Mouse (Mus musculus) CD4-positive, CD25-positive, alpha-beta regulatory T cell, adult 2 months (primary cell): ENCODE results near the gene Zbed6.
A peak's percentile ranks its signal among the peaks of the same experiment; 100 is the strongest.
"Not testable (repeated sequence)": the region's sequence is repeated elsewhere in the genome, so short reads cannot be mapped to it uniquely, and the experiment has no call there.

Experiments used
- DNase-seq: peaks from one replicate; pipeline ENCODE4 v3.0.0-alpha.2; 2012; ENCODE audit warnings: low read depth, low spot score

Zbed6 gene

GRCm38 (mm10) chr1:133660466-133661202 is at the start of gene Zbed6:
TSS of gene Zbed6 (minus strand) at chr1:133660885.
- peak; percentile 26 for DNase-seq

DNA sequence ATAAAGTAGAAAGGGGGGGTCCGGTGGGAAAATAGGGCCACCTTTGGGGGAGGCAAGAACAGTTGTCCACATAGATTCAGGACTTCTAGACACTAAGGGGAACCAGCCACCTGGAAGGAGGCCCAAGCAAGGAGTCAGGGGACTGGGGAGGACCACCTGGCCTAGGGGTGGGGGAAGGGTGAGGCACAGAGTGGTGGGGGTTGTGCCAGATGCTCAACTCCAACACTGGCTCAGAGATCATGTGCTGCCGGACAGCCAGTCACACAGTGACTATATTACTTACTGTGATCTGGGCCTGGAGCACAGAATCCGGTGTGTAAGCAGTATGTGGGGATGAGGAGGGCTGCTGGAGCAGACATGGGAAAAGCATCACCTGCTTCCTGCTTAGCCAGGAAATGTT is 48.6 kb upstream of the Zbed6 start:
- DNase-seq = no peak

DNA sequence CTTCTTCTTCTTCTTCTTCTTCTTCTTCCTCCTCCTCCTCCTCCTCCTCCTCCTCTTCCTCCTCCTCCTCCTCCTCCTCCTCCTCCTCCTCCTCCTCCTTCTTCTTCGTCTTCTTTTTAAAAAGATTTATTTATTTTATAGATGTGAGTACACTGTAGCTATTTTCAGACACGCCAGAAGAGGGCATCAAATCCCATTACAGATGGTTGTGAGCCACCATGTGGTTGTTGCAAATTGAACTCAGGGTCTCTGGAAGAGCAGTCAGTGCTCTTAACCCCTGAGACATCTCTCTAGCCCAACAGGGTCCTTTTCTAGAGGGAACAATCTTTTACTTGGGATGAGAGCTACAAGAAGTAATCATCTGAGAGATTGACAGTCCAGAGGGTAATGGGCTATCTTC is 41.1 kb upstream of the Zbed6 start:
- peak; percentile 46 for DNase-seq

DNA sequence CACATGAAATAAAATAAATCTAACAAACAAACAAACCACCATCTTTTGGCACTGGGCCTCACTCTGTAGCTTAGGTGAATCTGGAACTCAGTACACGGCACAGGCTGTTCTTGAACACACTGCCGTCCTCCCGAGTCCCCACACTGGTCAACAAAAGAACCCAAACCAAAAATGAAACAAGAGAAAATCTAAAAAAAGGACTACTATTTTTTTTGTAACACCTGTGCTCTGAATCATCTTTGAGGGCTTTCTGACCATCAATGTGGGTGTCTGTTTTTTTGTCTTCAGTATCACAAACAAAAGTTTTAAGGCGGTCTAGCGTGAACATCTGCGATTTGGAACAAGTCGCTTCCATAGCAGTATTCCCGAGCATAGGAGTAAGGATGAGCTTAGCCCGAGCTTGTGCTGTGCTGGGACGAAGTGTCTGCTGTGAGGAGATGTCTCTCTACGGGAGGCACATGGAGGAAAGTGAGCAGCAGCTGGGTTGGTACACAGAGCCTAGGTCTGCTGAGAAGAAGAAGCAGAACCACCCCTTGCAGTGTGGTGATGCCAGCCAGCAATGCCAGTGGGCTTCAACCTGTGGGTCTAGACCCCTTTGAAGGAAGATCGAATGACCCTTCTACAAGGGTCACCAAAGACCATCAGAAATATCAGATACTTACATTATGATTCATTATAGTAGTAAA is 37.4 kb upstream of the Zbed6 start:
- DNase-seq = no peak

DNA sequence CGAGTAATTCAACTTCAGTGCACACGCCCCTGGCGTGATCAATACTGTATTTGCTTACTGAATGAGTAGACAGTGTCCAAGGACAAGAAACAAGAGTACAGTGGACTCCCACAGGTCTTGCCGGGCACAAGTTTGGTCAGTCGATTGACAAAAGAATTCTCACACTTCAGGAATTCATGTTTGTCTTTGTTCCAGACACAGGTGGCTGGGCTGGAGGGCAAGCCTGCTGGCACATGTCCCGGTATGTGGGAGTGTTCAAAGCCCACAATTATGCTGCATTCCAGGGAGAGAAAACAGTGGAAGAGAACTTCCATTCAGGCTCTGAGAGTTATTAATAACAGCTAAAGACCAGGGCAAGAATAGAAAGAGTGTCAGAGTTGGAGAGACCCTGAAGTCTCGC is 35.2 kb upstream of the Zbed6 start:
- DNase-seq = no peak

- peak; percentile 47 for DNase-seq
Measured at GRCm38 (mm10) chr1:133694876-133695275, 34.2 kb upstream of the Zbed6 start.

GRCm38 (mm10) chr1:133694301-133694700 is 33.6 kb upstream of the Zbed6 start:
- peak; percentile 26 for DNase-seq

DNA sequence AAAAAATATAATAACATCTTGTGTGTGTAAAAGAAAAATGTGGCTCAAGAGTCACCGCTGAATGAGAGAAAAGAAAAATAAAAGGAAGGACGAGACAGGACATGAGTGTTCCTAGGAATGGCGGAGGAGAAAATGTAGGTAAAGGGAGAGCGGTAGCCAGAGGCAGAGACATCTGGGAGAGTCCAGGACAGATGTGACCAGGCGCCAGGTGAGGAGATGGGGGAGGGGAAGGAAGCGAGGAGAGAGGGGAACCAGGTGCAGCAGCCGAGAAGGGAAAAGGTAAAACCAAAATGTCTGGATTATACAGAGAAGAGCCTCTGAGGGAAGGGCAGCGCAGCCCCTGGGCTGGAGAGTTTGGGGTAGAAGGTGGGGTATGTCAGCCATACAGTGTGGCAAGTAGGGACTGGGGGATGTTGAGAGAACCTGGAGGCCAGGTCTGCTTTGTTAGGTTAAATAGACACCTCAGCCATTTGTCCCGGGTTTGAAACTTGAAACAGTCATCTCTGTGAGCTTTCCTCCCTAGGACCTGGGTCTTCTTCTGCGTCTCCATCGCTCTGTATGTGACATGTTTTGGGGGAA is 32.9 kb upstream of the Zbed6 start:
- no peak for DNase-seq

DNA sequence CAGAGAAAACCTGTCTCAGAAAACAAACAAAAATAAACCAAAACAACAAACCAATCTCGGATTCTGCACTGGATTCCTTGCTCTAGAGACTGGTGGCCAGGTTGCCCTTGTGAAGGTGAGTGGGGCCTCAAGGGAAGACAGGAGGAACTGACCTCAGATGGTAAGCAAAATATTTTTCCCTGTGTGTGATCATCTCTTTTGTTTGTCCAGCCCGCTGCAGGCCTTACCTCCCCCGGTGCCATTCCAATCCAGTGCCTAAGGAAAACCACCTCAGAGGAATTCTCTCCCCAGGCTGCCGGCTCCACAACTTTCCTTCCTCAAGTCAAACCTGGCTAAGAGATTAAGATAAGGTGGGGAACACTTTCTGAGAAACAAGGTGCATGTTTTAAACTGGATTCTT is 31.5 kb upstream of the Zbed6 start:
- DNase-seq = no peak

DNA sequence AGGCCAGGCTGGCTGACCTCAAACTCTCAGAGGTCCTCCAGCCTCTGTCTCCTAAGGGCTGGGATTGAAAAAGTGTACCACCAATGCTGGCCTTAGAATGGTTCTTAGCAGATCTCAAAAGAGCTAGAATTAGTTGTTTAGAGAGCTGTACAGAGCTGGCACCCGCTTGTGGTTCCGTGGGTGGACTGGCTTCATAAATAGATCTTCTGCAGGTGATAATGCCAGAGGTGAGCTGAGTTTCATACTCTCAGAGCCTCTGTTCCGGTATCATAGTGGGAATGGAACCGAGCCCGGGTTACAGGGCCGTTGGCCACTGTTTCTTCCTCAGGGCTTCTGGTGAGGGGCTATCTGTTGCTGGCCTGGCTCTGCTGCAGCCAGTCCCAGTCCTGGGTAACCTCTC is 30.4 kb upstream of the Zbed6 start:
- peak; percentile 46 for DNase-seq

DNA sequence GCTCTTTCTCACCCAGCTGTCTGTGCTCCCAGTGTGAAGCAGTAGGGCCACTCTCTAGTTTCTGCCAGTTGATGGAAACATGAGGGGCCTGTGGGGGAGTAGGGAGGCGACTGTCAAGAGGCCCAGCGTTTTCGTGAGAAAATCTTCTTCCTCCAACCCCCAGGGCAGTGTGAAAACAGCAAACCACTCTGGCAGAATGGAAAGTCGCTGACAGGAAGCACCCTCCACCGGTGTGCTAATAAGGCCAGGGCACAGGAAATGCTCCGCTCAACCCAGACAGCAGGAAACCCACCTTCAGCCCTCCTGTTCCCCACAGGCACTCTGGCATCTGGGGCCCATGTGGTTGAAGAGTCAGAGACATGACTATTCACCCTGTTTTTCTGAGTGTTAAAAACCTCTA is 29.2 kb upstream of the Zbed6 start, which contains the start of gene Lax1:
Gene Lax1, minus strand, starts transcription at position 212 of the 400 bp plus-strand sequence.
- peak; percentile 85 for DNase-seq

DNA sequence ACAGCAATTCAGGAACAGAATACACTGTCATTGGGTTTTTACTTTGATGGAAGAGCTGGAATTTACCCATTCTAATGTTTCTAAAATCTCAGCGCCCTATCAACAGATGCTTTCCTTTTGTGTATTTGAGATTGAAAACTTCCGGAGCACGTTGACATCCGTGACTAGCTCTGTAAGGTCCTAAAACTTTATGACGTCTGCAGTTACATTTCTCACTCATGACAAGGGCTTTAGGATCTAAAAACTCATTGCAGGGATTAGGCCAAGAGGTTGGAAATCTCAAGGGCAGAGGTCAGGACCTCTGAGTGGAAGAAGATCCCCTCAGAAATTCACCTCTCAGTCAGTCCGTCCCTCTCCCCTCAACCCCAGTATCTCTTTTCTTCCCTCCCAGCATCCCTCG is 27.6 kb upstream of the Zbed6 start:
- DNase-seq = peak; percentile 41

DNA sequence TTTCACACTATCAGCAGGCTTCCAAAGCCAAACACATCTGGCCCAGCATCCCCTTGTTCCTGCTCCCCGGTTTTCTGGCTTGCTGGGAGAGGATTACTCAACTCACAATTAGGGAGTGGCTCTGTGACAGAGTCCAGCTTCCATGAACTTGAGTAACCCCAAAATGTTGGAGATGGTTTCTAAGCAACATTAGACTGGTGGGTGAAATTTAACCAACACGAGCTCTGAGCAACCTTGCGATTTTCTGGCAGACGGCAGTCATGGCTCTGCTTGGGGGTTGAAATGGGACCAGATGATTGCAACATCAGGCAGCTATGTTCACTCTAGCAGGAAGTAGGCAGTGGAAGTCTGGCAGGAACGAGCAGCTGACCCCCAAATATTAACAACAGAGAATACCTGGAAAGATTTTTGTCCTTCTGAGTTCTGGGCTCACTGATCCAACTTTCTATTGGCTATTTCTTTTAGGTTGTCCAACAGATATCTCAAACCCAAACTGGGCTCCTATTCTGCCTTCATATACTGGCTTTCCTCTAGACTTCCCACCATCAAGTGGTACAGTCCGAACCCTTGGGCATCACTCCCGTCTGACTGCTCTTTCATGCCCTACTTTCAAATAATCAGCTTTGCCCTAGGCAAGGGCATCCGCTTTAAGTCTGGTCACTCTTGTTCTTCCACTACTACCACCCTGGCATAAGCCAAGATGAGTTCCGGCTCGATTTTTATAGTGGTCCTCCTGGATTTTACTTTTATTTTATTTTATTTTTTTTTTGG is 25.2 kb upstream of the Zbed6 start:
- no peak for DNase-seq

DNA sequence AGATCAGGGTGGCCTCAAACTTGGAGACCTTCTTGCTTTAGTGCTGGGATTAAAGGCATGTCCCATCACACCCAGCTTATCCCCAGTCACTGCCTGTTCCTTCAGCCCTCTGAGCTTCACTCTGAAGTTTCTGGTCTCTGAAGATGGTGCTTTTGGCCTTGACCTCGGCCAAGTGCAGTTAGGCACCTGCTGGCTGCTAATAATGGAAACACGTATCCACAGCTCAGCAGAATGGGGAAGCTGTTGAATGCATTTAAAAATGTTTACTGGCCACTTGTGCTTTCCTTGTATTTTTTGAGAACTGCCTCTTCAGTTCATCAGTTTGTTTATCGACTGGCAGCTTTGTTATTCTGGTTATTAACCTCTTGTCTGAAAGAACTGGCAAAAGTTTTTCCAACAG is 11.1 kb upstream of the Zbed6 start:
- DNase-seq = no peak

- DNase-seq = no peak
Measured at GRCm38 (mm10) chr1:133671266-133671665, 10.6 kb upstream of the Zbed6 start.

- DNase-seq = no peak
Measured at GRCm38 (mm10) chr1:133670776-133671175, 10.1 kb upstream of the Zbed6 start.

DNA sequence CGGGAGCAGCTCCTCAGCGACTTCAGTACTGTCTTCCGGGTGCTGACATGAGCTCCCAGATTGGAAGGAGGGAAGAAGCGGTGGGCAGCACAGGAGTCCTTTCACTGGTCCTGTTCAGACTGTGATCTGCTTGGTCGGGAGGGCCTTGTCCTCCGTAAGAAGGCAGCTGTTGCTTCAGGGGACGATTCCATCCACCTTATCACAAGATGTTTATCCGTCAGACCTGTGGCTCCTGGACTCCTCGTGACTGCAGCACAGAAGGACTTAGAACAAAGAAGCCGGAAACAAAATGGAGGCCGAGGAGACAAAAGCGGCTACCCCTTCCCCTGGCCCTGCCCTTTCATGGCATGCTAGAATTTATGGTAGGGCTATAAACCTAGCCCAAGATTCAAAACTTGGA is 9.5 kb upstream of the Zbed6 start:
- no peak for DNase-seq

GRCm38 (mm10) chr1:133668618-133669017 is 7.9 kb upstream of the Zbed6 start:
- DNase-seq = no peak

GRCm38 (mm10) chr1:133667721-133668120 is 7.0 kb upstream of the Zbed6 start:
- no peak for DNase-seq

DNA sequence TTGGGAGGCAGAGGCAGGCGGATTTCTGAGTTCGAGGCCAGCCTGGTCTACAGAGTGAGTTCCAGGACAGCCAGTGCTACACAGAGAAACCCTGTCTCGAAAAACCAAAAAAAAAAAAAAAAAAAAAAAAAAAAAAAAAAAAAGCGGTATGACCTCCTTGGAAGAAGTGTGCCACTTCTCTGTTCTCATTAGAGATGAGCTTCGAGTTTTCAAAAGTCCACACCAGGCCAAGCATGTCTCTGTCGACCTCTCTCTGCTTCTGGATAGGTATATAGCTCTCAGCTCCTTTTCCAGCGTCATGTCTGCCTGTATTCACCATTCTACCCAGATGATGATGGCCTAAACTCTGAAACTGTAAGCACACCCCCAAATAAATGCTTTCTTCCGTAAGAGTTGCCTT is 5.0 kb upstream of the Zbed6 start:
- DNase-seq = not testable (repeated sequence)

DNA sequence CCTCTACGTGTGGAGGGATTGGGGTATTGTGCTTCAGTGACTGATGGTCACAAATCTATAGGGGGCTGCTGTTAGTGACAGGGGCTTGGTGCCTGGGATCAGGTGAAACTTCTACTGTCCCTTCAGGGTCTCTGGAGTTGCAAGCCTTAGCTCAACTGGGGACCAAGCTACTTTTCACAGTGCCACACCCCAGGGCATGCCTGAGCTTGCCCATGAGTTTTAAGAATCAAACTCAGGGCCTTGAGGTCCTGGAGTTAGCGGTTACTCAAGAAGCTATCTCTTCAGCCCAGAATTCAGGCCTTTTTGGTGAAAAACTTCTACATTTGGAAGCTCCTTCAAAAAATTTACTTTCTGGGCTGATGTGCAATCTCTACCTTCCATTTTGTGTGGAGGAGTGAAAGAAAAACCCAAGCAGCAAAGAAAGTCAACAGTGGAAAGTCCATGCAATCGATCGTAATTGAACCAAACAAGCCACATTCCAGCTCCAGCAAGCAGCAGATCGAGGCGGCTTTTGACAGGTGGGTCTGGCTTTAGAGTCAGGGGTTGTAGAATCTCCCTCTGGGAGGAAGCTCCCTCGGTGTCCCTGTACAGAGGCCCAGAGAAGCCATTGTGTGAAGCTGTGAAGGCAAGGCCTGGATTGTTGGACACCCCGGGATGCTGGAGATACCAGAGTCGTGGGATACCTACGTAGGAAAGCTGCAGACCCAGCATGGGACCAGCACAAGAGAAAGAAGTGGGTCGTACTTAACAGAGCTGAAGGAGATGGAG is 3.7 kb upstream of the Zbed6 start:
- no peak for DNase-seq
